Mouse (Mus musculus): ENCODE results near the gene Thrap3. TPM values are rescaled to one million over a fixed set of nuclear protein-coding genes. Genes with fewer than 3 reads are reported as not detected.

The Thrap3 gene
- polyA plus RNA-seq, 1 experiment from 2014 or later, result 148 TPM

- 30% methylated on average over 4 of the region's 4 CpGs for WGBS
- Histone ChIP-seq H3K4me1 (ENCODE audit: control insufficient read depth in 2 of 2, insufficient read depth in 2 of 2, low read length in 2 of 2) (peaks cover 26% of the 10 kb centered on the region in 2 experiments), H3K4me3 (ENCODE audit: control insufficient read depth in 1 of 2, insufficient read depth in 1 of 2, low read depth in 1 of 2, low read length in 2 of 2) (no peak overlapping the region), H3K9me3 (ENCODE audit: control insufficient read depth, low read length) (no peaks in the 10 kb centered on the region), H3K9ac (ENCODE audit: low read length) (no peak overlapping the region), H3K36me3 (ENCODE audit: control insufficient read depth, insufficient read depth, low read length) (0 out of 2 replicates have a peak, but pooled peaks cover 5% of the 10 kb centered on the region), H3K27ac (replicated peaks in 1 of 2; ENCODE audit: control insufficient read depth in 1 of 2, insufficient read depth in 1 of 2, low read depth in 2 of 2, low read length in 2 of 2) (no peak overlapping the region), H3K4me2 (ENCODE audit: low read length) (no peak overlapping the region), H3K27me3 (ENCODE audit: control insufficient read depth, insufficient read depth, low read length) (peaks cover 14% of the 10 kb centered on the region; the same call in 1 of the 2 replicates)
- no peak for ATAC-seq (ENCODE audit: insufficient number of reproducible peaks, insufficient read depth, low FRiP score, low read depth)
These were observed 57.2 kb downstream of the Thrap3 start for GRCm38 (mm10) chr4:126145396-126145795.

- Histone ChIP-seq H3K36me3 (ENCODE audit: control insufficient read depth, insufficient read depth, low read length) (peaks cover 40% of the 10 kb centered on the region), H3K27ac (replicated peaks in 1 of 2; ENCODE audit: control insufficient read depth in 1 of 2, insufficient read depth in 1 of 2, low read depth in 2 of 2, low read length in 2 of 2) (peak overlapping the region; percentile 27 to 62; a peak in 3 of 4 replicates), H3K27me3 (ENCODE audit: control insufficient read depth, insufficient read depth, low read length) (no peaks in the 10 kb centered on the region), H3K4me1 (ENCODE audit: control insufficient read depth in 2 of 2, insufficient read depth in 2 of 2, low read length in 2 of 2) (peaks cover 10 to 11% of the 10 kb centered on the region in 2 experiments; a peak in 3 of 4 replicates), H3K4me3 (ENCODE audit: control insufficient read depth in 1 of 2, insufficient read depth in 1 of 2, low read depth in 1 of 2, low read length in 2 of 2) (no peak overlapping the region), H3K4me2 (ENCODE audit: low read length) (no peak overlapping the region), H3K9ac (ENCODE audit: low read length) (no peak overlapping the region), H3K9me3 (ENCODE audit: control insufficient read depth, low read length) (no peaks in the 10 kb centered on the region)
- 0 out of 2 replicates have a peak, but pooled peaks have one; percentile 8 for ATAC-seq (ENCODE audit: insufficient number of reproducible peaks, insufficient read depth, low FRiP score, low read depth)
- 68% methylated on average over 5 of the region's 5 CpGs for WGBS
These were observed 61.5 kb downstream of the Thrap3 start for GRCm38 (mm10) chr4:126141021-126141420.

GRCm38 (mm10) chr4:126137773-126138172 lies 64.8 kb downstream of the Thrap3 start:
- Histone ChIP-seq H3K9me3 (ENCODE audit: control insufficient read depth, low read length) (no peaks in the 10 kb centered on the region), H3K4me2 (ENCODE audit: low read length) (no peak overlapping the region), H3K4me1 (ENCODE audit: control insufficient read depth in 2 of 2, insufficient read depth in 2 of 2, low read length in 2 of 2) (peaks cover 9 to 11% of the 10 kb centered on the region in 2 experiments; a peak in 3 of 4 replicates), H3K27ac (replicated peaks in 1 of 2; ENCODE audit: control insufficient read depth in 1 of 2, insufficient read depth in 1 of 2, low read depth in 2 of 2, low read length in 2 of 2) (no peak overlapping the region), H3K27me3 (ENCODE audit: control insufficient read depth, insufficient read depth, low read length) (no peaks in the 10 kb centered on the region), H3K36me3 (ENCODE audit: control insufficient read depth, insufficient read depth, low read length) (peaks cover 69% of the 10 kb centered on the region), H3K9ac (ENCODE audit: low read length) (no peak overlapping the region), H3K4me3 (ENCODE audit: control insufficient read depth in 1 of 2, insufficient read depth in 1 of 2, low read depth in 1 of 2, low read length in 2 of 2) (no peak overlapping the region)
- WGBS, result 70% methylated on average over 4 of the region's 4 CpGs
- ATAC-seq (ENCODE audit: insufficient number of reproducible peaks, insufficient read depth, low FRiP score, low read depth), result no peak

- no peak overlapping the region for H3K27ac ChIP-seq (replicated peaks in 1 of 2; ENCODE audit: control insufficient read depth in 1 of 2, insufficient read depth in 1 of 2, low read depth in 2 of 2, low read length in 2 of 2)
- H3K9ac ChIP-seq (ENCODE audit: low read length), result no peak overlapping the region
- no peak overlapping the region for H3K4me3 ChIP-seq (ENCODE audit: control insufficient read depth in 1 of 2, insufficient read depth in 1 of 2, low read depth in 1 of 2, low read length in 2 of 2)
- WGBS, result 70% methylated on average over 4 of the region's 4 CpGs
- H3K27me3 ChIP-seq (ENCODE audit: control insufficient read depth, insufficient read depth, low read length), result no peaks in the 10 kb centered on the region
- H3K9me3 ChIP-seq (ENCODE audit: control insufficient read depth, low read length), result no peaks in the 10 kb centered on the region
- H3K36me3 ChIP-seq (ENCODE audit: control insufficient read depth, insufficient read depth, low read length), result peaks cover 75% of the 10 kb centered on the region
- no peak for ATAC-seq (ENCODE audit: insufficient number of reproducible peaks, insufficient read depth, low FRiP score, low read depth)
- H3K4me1 ChIP-seq (ENCODE audit: control insufficient read depth in 2 of 2, insufficient read depth in 2 of 2, low read length in 2 of 2), result peaks cover 17 to 23% of the 10 kb centered on the region in 2 experiments; a peak in 3 of 4 replicates
- no peak overlapping the region for H3K4me2 ChIP-seq (ENCODE audit: low read length)
These were observed 67.9 kb downstream of the Thrap3 start for GRCm38 (mm10) chr4:126134639-126135038.

- Histone ChIP-seq H3K27me3 (ENCODE audit: control insufficient read depth, insufficient read depth, low read length) (no peaks in the 10 kb centered on the region), H3K4me1 (ENCODE audit: control insufficient read depth in 2 of 2, insufficient read depth in 2 of 2, low read length in 2 of 2) (peaks cover 17 to 23% of the 10 kb centered on the region in 2 experiments; a peak in 3 of 4 replicates), H3K4me3 (ENCODE audit: control insufficient read depth in 1 of 2, insufficient read depth in 1 of 2, low read depth in 1 of 2, low read length in 2 of 2) (no peak overlapping the region), H3K4me2 (ENCODE audit: low read length) (no peak overlapping the region), H3K9me3 (ENCODE audit: control insufficient read depth, low read length) (no peaks in the 10 kb centered on the region), H3K36me3 (ENCODE audit: control insufficient read depth, insufficient read depth, low read length) (peaks cover 75% of the 10 kb centered on the region), H3K9ac (ENCODE audit: low read length) (no peak overlapping the region), H3K27ac (replicated peaks in 1 of 2; ENCODE audit: control insufficient read depth in 1 of 2, insufficient read depth in 1 of 2, low read depth in 2 of 2, low read length in 2 of 2) (no peak overlapping the region)
- 91% methylated on average over 4 of the region's 4 CpGs for WGBS
- no peak for ATAC-seq (ENCODE audit: insufficient number of reproducible peaks, insufficient read depth, low FRiP score, low read depth)
These were observed 68.3 kb downstream of the Thrap3 start for GRCm38 (mm10) chr4:126134236-126134635.

GRCm38 (mm10) chr4:126132636-126133264 lies 69.8 kb downstream of the Thrap3 start:
- H3K4me3 ChIP-seq (ENCODE audit: control insufficient read depth in 1 of 2, insufficient read depth in 1 of 2, low read depth in 1 of 2, low read length in 2 of 2), result no peak overlapping the region
- peaks cover 17 to 23% of the 10 kb centered on the region in 2 experiments; a peak in 3 of 4 replicates for H3K4me1 ChIP-seq (ENCODE audit: control insufficient read depth in 2 of 2, insufficient read depth in 2 of 2, low read length in 2 of 2)
- no peak for ATAC-seq (ENCODE audit: insufficient number of reproducible peaks, insufficient read depth, low FRiP score, low read depth)
- no peak overlapping the region for H3K4me2 ChIP-seq (ENCODE audit: low read length)
- WGBS, result 80% methylated on average over 6 of the region's 6 CpGs
- H3K27me3 ChIP-seq (ENCODE audit: control insufficient read depth, insufficient read depth, low read length), result no peaks in the 10 kb centered on the region
- no peak overlapping the region for H3K9ac ChIP-seq (ENCODE audit: low read length)
- H3K27ac ChIP-seq (replicated peaks in 1 of 2; ENCODE audit: control insufficient read depth in 1 of 2, insufficient read depth in 1 of 2, low read depth in 2 of 2, low read length in 2 of 2), result 0 out of 4 replicates have a peak overlapping the region, but pooled peaks of 1 of the 2 experiments have one; percentile 7
- no peaks in the 10 kb centered on the region for H3K9me3 ChIP-seq (ENCODE audit: control insufficient read depth, low read length)
- H3K36me3 ChIP-seq (ENCODE audit: control insufficient read depth, insufficient read depth, low read length), result peaks cover 75% of the 10 kb centered on the region

- no peak; the same call in 1 of the 2 replicates for ATAC-seq (ENCODE audit: insufficient number of reproducible peaks, insufficient read depth, low FRiP score, low read depth)
These were observed 71.1 kb downstream of the Thrap3 start for GRCm38 (mm10) chr4:126131290-126132121.

More at GRCm38 (mm10) chr4:126131290-126132121, 71.1 kb downstream of the Thrap3 start:
- H3K27ac ChIP-seq (replicated peaks in 1 of 2; ENCODE audit: control insufficient read depth in 1 of 2, insufficient read depth in 1 of 2, low read depth in 2 of 2, low read length in 2 of 2), result peak overlapping the region in 1 of 2 experiments; percentile 28; a peak in 1 of 4 replicates
- H3K9ac ChIP-seq (ENCODE audit: low read length), result no peak overlapping the region
- H3K27me3 ChIP-seq (ENCODE audit: control insufficient read depth, insufficient read depth, low read length), result no peaks in the 10 kb centered on the region
- H3K4me1 ChIP-seq (ENCODE audit: control insufficient read depth in 2 of 2, insufficient read depth in 2 of 2, low read length in 2 of 2), result peaks cover 17 to 23% of the 10 kb centered on the region in 2 experiments; a peak in 3 of 4 replicates
- H3K9me3 ChIP-seq (ENCODE audit: control insufficient read depth, low read length), result no peaks in the 10 kb centered on the region
- no peak overlapping the region for H3K4me3 ChIP-seq (ENCODE audit: control insufficient read depth in 1 of 2, insufficient read depth in 1 of 2, low read depth in 1 of 2, low read length in 2 of 2)
- H3K36me3 ChIP-seq (ENCODE audit: control insufficient read depth, insufficient read depth, low read length), result peaks cover 74% of the 10 kb centered on the region
- H3K4me2 ChIP-seq (ENCODE audit: low read length), result no peak overlapping the region
- 49% methylated on average over 10 of the region's 10 CpGs for WGBS
